Mouse (Mus musculus) T-helper 1 cell (primary cell): ENCODE data around the gene Pglyrp2.

ENCODE experiments used
- in situ Hi-C: fragments of 300-600 bp; cut with MboI, MseI; formaldehyde crosslinking; loops from one replicate; pipeline ENCODE4 v1.15.1; 2025; ENCODE audit warnings: high pct_unique_total_duplicates

The Pglyrp2 gene

GRCm38 (mm10) chr17:32402779-32403157, 21.2 kb downstream of the Pglyrp2 start:
- in situ Hi-C loops = no loop called here

DNA sequence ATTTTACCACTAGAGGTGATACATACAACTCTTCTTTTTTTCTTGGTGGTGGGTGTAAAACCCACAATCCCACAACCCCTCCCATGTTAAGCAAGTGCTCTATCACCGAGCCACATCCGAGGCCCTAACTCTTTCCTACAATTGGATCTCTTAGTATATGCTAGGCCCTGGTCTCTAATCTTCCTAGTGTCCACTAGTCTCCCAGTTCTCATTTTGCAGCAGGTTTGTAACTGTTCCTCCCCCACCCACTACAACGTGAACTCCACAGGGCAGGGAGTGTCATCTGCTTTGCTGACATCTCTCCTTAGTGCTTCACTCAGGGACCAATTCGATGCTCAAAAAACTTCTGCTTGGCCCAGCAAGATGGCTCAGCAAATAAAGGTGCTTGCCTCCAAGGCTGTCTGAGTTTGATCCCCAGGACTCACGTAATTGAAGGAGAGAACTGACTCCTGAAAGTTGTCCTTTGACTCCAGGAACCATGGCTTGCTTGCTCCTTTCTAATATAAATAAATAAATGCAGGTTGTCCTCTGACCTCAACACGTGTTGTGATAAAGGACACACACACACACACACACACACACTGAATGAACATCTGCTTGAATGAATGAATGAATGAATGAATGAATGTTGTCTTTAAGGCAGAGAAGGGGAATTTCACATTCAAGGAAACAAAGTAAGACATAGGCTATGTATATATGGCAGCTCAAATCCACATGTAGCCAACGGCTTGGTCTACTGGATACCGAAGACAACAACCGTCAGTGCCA, 21.8 kb downstream of the Pglyrp2 start:
- in situ Hi-C loops = no loop called here

DNA sequence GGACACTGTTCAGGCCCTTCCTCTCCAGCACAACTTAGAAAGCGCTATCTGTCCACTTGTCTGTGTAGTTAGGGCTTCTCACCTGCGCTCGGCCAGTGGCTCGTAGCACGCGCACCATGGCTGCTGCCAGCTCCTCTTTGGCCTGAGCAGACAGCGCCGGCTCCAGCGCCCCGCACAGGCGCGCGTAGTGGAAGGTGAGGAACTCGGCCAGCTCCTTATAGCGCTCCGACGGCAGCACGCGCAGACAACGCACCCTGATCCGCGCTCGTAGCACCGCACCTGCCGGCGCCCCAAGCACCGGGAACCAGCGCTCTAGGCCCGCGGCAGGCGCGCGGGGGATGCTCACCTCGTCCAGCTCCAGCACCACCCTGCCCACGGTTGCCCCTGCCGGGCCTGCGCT, 27.7 kb downstream of the Pglyrp2 start:
- in situ Hi-C loops = loop anchor here (5.0 kb wide), 1 partner anchor 36 kb away; no protein-coding TSS in a partner anchor

DNA sequence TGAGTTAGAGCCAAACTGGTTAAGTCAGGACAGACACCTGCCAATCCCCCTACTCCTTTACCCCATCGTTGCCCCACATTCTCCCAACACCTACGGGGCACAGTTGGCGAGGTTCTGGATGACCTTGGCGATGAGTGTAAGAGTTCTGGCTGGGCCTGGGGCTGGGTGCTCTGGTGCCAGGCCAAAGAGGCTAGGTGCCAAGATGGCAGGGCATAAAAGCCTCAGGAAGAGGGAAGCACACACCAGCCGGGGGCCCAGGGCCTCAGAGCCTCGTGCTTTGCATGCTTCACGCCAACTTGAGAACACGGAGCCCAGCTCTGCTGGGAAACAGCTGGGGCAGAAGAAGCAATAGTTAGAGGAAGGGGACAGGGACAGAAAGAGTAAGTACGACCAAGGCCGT, 30.0 kb downstream of the Pglyrp2 start:
- in situ Hi-C loops = no loop called here

- in situ Hi-C loops = loop anchor here (10.0 kb wide), 1 partner anchor 1586 kb away; no protein-coding TSS in a partner anchor
Measured at GRCm38 (mm10) chr17:32389101-32389659, 34.8 kb downstream of the Pglyrp2 start, which contains the start of gene Wiz. Gene Wiz (minus strand): TSS chr17:32389439.

GRCm38 (mm10) chr17:32388370-32389100, 35.4 kb downstream of the Pglyrp2 start:
- in situ Hi-C loops = loop anchor here (10.0 kb wide), 1 partner anchor 1586 kb away; no protein-coding TSS in a partner anchor

DNA sequence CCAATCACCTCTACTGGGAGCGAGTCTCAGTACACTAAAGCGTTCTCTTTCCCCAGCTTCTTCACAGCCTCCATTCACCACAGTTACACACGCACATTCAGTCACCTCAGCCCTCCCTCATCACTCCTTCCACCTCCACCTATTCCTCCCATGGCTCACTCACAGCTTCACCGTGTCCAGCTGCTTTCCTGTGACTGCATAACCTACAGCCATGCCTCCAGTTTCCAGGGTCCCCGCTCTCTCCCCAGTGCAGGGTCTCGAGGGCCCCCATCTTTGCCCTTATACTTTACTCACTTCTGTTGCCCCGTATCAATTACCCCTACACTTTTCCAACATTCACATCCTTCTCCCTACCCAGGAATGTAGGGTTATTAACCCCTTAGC, 36.0 kb downstream of the Pglyrp2 start:
- in situ Hi-C loops = loop anchor here (10.0 kb wide), 1 partner anchor 1587 kb away; no protein-coding TSS in a partner anchor

- in situ Hi-C loops = loop anchor here (10.0 kb wide), 1 partner anchor 1588 kb away; no protein-coding TSS in a partner anchor
Measured at GRCm38 (mm10) chr17:32386659-32387432, 37.1 kb downstream of the Pglyrp2 start.

DNA sequence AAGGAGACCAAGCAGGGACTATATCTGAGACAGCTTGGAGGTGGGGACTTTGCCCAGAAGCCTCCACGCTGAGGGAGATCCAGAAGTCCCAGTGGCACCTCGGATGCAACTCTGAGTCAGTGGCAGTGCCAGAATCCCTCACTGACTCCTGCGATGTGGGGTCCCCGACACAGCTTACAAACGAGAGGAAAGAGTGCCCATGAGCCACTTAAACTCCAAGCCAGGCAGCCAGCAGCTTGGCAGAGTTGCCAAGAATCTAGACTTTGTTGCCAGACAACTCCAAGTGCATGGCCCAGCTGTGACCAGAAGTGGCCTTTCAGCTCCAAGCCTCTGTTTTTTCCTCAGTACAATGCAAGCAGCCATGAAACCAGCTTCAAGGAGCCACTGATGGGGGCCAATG, 40.3 kb downstream of the Pglyrp2 start:
- in situ Hi-C loops = loop anchor here (10.0 kb wide), 1 partner anchor 1591 kb away; no protein-coding TSS in a partner anchor

GRCm38 (mm10) chr17:32382576-32382975, 41.4 kb downstream of the Pglyrp2 start:
- in situ Hi-C loops = loop anchor here (10.0 kb wide), 1 partner anchor 1592 kb away; no protein-coding TSS in a partner anchor

- in situ Hi-C loops = no loop called here
Measured at GRCm38 (mm10) chr17:32378786-32379185, 45.2 kb downstream of the Pglyrp2 start.

DNA sequence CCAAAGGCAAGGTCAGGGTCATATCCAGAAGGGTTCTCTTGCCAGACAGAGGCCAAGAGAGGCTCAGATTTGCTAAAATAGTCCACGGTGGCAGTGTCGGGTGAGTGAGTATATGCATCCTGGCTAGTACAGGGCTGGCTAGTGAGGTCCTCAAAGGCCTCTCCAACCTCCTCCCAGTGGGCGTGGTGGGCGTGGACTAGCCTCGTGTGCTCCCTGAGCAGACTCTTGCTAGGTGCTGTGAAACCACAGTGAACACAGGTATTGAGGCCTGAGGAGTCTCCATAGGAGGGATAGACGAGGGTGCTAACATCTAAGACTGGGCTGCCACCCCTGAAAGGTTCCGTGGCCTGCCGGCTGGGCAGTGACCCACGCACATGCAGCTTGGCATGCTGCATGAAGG, 46.8 kb downstream of the Pglyrp2 start:
- in situ Hi-C loops = no loop called here

DNA sequence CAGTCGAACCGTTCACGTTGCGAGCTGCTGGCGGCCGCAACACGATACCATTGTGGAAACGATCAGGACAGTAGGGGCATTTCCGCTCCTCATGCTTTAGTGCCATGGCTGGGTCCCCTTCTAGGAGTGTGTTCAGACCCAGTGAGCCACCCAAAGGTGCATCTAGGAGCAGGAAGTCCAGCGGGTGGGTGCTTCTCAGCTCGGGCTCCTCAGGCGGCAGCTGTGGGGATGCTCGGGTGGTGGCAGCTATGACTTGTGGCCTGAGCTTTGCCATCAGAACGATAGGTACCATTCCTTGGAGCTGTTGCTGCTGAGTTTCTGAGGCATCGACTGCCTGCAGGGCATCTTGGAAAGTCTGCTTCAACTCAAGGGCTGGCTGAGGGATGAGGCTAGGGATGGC, 47.5 kb downstream of the Pglyrp2 start:
- in situ Hi-C loops = no loop called here

DNA sequence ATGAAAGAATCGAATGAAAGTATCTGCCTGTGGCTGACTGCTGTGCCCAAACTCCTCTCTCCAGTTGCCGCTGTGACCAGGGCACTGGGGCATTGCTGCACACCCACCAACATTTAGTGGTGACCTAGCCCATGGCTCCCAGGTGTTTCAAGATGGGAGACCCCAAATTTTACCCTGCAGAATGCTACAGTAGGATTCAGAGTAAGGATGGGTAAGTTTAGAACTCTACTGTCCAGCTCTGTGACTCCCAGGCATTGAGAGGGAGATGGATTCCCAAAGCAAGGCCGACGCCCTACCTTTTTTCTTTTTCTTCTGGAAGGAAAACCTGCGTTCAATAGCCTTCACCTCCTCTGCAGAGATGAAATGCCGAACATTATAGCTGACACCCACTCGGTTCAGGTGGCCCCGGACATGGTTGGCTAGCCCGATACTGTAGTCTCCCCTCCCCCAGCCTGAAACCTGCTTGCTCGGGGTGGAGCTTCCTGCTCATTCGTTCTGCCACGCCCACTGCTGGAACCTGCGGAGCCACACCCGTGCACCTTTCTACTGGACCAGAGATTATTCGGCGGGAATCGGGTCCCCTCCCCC, 54.9 kb downstream of the Pglyrp2 start:
- in situ Hi-C loops = no loop called here

DNA sequence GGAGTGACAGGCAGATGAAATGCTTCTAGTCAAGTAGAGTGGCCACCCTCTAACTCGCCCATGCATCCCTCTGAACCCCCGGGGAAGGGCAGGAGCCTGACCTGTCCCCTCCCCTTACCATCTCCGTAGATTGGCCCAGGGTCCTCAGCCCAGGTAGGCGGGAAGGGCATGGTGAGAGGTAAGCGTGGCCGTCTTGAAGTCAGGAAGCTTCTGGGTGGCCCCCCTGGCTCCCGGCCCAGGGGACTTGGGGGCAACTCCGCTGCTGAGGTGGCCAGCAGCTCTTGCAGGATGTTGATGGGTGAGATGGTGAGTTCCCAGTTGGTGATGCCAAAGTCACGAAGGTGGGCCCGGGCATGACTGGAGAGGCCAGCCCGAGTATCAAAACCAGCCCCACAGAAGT, 56.3 kb downstream of the Pglyrp2 start:
- in situ Hi-C loops = no loop called here

DNA sequence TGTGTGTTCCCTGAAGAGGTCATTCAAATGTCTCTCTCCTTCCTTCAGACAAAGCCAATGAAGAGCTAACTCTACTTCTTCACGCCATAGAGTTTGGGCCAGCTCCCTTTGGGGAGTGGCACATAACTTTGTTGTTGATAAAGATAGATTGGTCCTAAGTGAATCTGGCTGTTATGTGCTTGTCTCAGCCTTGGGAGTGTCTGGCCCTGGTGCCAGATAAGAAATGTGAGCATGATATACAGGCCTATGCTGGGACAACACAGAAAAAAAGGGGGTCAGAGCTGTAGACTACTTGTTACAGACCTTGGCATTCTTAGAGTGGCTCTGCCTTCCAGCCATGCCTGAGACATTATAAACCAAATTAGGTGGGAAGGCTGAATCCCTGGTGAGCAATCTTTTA, 58.7 kb downstream of the Pglyrp2 start:
- in situ Hi-C loops = no loop called here

- in situ Hi-C loops = no loop called here
Measured at GRCm38 (mm10) chr17:32364850-32365249, 59.1 kb downstream of the Pglyrp2 start.

GRCm38 (mm10) chr17:32364331-32364730, 59.6 kb downstream of the Pglyrp2 start:
- in situ Hi-C loops = no loop called here

- in situ Hi-C loops = no loop called here
Measured at GRCm38 (mm10) chr17:32363821-32364301, 60.1 kb downstream of the Pglyrp2 start.

DNA sequence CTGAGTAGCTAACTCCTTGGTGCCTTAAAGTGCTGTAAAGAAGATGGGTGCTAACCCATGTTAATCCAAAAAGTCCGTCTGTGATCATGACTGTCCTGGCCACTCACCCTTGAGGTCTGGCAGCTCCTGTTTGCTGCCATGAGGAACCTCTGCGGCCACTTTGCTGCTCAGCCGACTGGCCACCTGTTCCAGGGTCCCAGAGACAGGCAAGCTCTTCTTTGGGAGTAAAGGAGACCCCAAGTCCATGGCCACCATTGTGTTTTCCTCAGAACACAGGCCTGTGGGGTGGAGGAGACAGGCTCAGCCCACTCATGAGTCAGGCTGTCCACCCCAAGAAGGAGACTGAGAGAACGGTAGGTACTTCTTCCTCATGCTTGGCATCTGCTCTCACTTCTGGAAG, 61.3 kb downstream of the Pglyrp2 start:
- in situ Hi-C loops = no loop called here
